Mouse (Mus musculus): Measurements from ENCODE around the gene Pah.

DNA sequence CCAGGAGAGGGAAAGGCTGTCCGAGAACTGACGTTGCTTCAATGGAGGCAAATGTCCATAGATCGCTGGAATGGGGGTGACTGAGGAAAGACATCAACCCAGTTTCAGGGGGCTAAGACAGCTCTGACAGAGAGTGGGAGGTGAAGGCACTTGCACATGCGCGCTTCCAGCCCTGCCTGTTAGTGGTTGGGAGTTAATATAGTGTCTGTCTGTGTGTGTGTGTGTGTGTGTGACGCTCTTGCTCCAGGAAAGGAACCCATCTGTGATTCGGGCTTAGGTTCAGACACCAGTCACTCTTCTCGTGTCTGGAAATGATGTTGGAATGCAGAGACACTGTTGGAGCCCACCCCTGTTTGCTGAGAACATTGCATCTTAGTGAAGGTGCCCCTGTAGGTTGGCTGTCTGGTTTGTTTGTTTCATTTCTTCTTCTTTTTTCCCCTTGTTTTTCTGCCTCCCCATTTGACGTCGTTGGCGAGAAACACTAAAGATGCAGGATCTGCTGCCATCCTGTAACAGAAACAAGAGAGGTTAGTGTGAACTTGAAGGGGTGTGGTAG lies 30.0 kb upstream of the Pah start:
- TF ChIP-seq CTCF (conservative IDR thresholded peaks at IDR 0.05; ENCODE audit: insufficient read depth, insufficient read length, low read depth, low read length): no peak
- TF ChIP-seq POLR2A (IDR thresholded peaks at IDR 0.05; ENCODE audit: low read depth, low read length): no peak
